Mouse (Mus musculus): ENCODE results near the gene Usp44.

DNA sequence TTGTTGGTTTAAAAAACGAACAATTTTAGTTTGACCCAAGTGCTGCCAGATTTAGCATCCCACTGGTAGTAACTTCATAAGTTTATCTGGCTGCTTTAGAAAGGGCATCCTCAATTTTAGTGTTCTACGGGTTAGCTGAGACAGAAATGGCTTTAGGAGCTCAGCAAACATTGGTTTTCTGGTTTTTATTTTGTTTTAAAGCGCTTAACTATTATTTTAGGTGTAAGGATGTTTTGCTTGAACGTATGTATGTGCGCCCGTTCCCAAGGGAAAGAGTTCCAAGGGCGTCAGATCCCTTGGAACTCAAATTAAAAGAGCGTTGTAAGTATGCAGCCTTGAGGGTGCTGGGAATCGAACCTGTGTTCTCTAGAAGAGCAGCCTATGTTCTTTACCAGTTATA lies 1.5 kb downstream of the Usp44 start:
- TF ChIP-seq CTCF (IDR thresholded peaks at IDR 0.05; ENCODE audit: low read depth, low read length) (no peak), GATA1 (IDR thresholded peaks at IDR 0.05; ENCODE audit: borderline replicate concordance, low read length) (no peak)
